Mouse (Mus musculus) ZHBTc4 (cell line): ENCODE measurements around the gene Rpap1.
"Not testable (repeated sequence)": the region's sequence is repeated elsewhere in the genome, so short reads cannot be mapped to it uniquely, and the experiment has no call there.

Experiments
- DNase-seq: peaks from one replicate; pipeline ENCODE4 v3.0.0-alpha.2; 2011; ENCODE audit warnings: low read depth, low spot score

Gene Rpap1

DNA sequence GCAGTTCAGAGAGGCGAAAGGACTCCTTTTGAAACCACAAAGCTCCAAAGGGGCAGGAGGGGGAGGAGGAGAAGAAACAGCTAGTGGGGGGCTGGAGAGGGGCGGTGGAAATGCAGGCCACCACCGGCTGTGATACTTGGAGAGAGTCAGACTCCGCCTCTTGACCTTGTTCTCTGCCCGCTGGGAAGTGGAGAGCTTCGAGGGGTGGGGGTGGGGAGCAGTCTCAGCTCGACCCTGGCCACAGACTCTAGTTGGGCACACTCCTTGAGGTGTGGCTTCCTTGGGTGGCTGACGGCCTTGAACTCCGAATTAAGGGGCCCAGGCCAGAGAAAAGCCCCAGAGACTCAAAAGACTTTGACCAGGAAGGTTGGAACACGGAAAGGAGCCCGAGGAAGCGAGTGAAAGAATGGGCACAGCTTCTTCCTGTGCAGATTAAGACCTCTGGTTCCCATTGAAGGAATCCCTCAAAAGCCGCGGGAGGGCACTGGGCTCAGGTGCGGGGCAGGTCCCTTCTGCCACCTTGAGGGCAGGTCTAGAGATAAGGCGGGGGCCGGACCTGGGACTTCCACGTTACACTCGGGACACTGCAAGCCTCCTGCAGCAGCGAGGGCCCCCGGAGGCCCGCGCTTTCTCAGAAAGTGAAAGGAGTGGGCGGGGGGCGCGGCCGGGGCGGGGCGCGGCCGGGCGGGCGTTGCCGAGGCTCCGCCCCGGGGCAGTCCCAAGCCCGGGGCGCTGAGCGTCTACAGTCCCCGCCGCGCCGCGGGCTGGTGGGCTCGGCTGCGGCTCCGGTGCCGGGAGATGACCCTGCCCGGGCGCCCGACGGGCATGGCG lies 45.5 kb downstream of the Rpap1 start, which contains the start of gene Itpka:
Gene Itpka (plus strand): TSS at position 757 of the 831 bp plus-strand sequence.
- peak; percentile 95 for DNase-seq

DNA sequence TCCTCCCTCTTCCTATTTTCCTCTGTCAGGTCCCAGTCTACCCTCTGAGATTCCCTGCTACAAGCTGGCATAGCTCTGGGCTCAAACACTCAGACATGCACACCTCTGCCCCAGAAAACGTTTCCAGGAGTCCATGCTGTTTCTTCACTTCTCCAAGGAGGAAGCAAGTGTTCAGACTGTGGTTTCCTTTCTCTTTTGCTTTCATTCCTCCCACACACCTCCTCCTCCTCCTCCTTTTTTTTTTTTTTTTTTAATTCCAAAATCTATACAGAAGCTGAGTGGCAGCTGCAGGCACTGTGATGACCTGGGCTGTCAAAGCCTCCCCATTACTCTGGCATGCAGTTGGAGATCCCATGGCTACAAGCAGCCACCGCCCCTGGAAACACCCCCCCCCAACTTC lies 46.8 kb downstream of the Rpap1 start:
- DNase-seq: no peak

DNA sequence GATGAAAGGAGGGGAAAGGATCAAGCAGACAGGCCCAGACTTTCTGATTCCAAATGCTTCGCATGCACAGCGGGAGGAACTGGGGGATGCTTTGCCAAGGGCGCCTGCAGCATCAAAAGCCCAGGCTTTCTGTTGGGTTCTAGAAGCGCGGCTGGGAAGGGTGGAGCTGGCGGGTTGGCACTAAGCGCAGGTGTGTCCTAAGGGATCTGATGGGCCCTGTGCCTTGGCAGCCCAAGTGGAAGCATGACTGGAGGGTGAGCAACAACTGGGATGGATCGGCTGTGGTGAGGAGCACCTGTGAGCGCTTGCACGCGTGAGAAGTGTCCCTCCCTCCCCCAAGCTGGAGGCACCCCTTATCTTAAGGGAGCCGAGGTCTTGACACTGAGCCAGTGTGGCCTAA lies 50.2 kb downstream of the Rpap1 start:
- DNase-seq: peak; percentile 31

DNA sequence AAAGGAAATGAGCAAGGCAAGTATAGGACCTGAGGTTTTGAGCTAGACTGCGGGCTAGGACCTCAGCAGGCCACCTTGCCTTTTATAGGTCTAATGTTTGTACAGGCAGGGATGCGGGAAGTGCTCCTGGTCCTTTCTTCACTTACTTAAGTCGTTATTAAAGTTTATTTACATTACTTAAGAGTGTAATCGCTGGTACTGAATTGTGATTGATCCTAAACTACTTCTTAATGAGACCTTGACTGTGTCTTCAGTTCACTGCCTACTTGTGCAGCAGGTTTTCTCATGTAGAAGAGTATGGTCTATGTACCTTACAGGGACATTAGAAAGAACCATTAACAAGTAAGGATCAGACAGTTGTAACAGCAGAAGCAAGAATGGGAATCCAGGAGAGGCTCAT lies 56.6 kb downstream of the Rpap1 start:
- DNase-seq: peak; percentile 90

DNA sequence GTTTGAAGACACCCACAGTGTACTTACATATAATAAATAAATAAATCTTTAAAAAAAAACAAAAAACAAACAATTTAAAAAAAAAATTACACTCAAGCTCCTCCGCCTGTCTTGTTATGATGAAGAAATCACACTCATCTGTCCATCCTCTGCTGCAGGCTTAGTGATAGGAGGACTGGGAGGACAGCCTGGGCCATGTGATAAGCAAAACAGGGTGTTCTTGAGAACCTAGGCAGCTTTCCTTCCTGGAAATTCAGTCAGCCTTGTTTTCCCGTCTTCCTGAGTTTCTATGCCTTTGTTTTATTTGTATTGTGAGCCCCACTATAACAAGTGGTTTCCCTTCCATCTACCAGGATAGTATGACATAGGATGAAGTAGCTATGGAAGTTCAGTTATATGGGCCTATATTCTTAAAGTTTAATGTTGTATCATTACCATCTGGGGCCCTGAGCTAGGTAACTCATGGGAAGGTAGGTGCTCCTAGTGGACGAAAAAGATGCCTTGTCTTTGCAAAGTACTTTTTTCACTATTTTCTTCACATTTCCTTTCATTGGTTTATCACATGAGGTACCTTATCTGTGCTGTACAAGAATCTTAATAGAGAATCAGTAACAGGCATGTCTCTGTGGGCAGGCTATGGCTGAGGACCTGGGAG lies 59.4 kb downstream of the Rpap1 start:
- DNase-seq: no peak

DNA sequence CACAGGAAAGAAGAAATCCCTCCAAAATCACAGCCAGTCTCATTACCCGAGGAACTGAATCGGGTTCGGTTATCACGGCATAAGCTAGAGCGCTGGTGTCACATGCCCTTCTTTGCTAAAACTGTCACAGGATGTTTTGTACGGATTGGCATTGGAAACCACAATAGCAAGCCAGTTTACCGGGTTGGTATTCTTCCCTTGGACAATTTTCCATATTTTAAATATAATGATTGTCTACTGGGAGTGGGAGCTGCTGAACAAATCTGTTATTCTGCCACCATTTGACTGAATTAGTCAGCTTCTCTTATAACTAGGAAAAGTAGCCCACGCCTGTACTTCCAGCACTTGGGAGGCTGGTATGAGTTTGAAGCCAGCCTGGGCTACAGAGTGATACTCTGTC lies 66.3 kb downstream of the Rpap1 start:
- DNase-seq: no peak

DNA sequence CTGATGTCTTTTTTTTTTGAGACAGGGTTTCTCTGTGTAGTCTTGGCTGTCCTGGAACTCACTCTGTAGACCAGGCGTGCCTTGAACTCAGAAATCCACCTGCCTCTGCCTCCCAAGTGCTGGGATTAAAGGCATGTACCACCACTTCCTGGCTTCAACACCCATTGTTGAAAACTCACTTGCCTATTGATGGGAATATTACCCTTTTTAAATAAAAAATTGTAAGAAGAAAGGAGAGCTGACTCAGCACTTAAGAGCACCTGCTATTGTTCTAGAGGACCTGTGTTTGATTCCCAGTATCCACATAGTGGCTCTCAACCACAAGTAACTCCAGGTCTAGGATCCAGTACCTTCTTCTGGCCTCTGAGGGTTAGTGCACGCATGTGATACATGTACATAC lies 71.5 kb downstream of the Rpap1 start:
- not testable (repeated sequence) for DNase-seq
